Comparison of ENCODE assay signal across 8 mouse cellular contexts in the genomic region with DNA sequence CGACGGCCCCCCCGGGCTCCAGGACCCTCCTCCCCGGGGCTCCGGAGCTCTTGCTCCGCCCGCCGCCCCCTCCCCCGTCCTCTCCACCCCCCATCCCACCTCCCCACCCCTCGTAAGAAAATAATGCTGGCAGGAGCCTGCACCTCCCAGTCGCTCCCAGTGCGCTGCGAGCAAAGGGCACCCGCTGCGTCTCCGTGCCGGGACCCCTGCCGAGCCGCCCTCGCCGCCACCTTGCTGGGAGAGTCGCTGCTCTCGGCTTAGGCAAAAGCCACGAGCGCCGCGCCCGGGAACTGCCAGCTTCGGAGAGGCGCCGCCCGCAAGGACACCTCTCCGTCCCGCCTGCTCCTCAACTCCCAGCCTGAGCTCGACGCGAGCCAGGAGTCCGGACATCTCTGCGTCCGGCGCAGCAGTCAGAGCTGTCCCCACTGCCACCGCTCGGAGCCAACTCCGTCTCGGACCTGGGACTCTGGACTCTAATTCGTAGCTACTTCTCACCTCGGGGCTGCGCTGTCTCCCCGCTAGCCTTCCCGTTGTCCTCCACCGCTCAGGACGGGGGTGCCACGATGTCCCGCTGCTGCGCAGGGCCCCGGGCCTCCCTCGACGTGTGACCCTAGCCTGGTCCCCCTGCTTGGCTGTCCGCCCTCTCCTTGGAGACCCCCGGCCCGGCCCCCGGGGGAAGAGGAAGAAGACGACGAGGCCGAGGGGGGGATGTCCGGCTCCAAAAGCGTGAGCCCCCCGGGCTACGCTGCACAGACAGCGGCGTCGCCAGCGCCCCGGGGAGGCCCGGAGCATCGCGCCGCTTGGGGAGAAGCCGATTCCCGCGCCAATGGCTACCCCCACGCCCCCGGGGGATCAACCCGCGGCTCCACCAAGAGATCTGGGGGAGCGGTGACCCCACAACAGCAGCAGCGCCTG. TPM values are rescaled to one million over a fixed set of nuclear protein-coding genes. Genes with fewer than 3 reads are reported as not detected.
A peak's percentile ranks its signal among the peaks of the same experiment; 100 is the strongest.
DNase-seq lines count a peak whose midpoint lies in the region; ATAC-seq lines count a peak whose summit lies in the region.

No protein-coding gene starts in this region.

- H3K9me3 ChIP-seq in forebrain, embryonic 14.5 days (replicated peaks; ENCODE audit: control insufficient read depth, low read length): no peaks in the 10 kb centered on the region
- no peaks in the 10 kb centered on the region for H3K9me3 ChIP-seq in hindbrain, embryonic 12.5 days (replicated peaks)

- under 1% methylated on average over 67 of the region's 87 CpGs for WGBS in forebrain, embryonic 14.5 days
- WGBS in hindbrain, embryonic 12.5 days: 2% methylated on average over 78 of the region's 87 CpGs

- no peaks in the 10 kb centered on the region for H3K36me3 ChIP-seq in forebrain, embryonic 14.5 days (ENCODE audit: control insufficient read depth, insufficient read depth, low read length)
- H3K36me3 ChIP-seq in hindbrain, embryonic 12.5 days: no peaks in the 10 kb centered on the region

- peak overlapping the region; percentile 80 for H3K4me3 ChIP-seq in forebrain, embryonic 14.5 days (ENCODE audit: low read depth, low read length)
- H3K4me3 ChIP-seq in hindbrain, embryonic 12.5 days: peak overlapping the region; percentile 67

- DNase-seq in ES-CJ7 (ENCODE audit: low read depth, low spot score): peak; percentile 48
- DNase-seq in forebrain, embryonic 14.5 days (ENCODE audit: low spot score): no peak
- DNase-seq in layer of hippocampus, postnatal 25 days (ENCODE audit: extremely low spot score in 1 of 2, low spot score in 1 of 2): peak; percentile 37 to 42
- DNase-seq in lung, postnatal 10 days: peak; percentile 60
- peak; percentile 75 for DNase-seq in retina, postnatal 1 day
- DNase-seq in c-Kit-positive CD71-positive TER-119-positive erythroid progenitor cells, embryonic 14.5 days (ENCODE audit: low spot score): no peak

- peaks cover 27% of the 10 kb centered on the region for H3K4me1 ChIP-seq in forebrain, embryonic 14.5 days (ENCODE audit: control insufficient read depth, insufficient read depth, low read length)
- H3K4me1 ChIP-seq in hindbrain, embryonic 12.5 days: peaks cover 57% of the 10 kb centered on the region

- peak overlapping the region; percentile 90 for H3K4me2 ChIP-seq in forebrain, embryonic 14.5 days (ENCODE audit: low read length)
- peak overlapping the region; percentile 92 for H3K4me2 ChIP-seq in hindbrain, embryonic 12.5 days (replicated peaks)

- H3K27ac ChIP-seq in forebrain, embryonic 14.5 days (ENCODE audit: low read depth, low read length): peak overlapping the region; percentile 84
- peak overlapping the region; percentile 88 for H3K27ac ChIP-seq in hindbrain, embryonic 12.5 days

- H3K9ac ChIP-seq in forebrain, embryonic 14.5 days (ENCODE audit: low read length): peak overlapping the region; percentile 84
- H3K9ac ChIP-seq in hindbrain, embryonic 12.5 days: peak overlapping the region; percentile 90

- peaks cover 39% of the 10 kb centered on the region for H3K27me3 ChIP-seq in forebrain, embryonic 14.5 days (replicated peaks; ENCODE audit: control insufficient read depth, insufficient read depth, low read length)
- H3K27me3 ChIP-seq in hindbrain, embryonic 12.5 days: peaks cover 57% of the 10 kb centered on the region

- peak; percentile 37; the same call in 1 of the 2 replicates for ATAC-seq in cerebellum, adult (ENCODE audit: insufficient number of reproducible peaks, low FRiP score, low TSS enrichment)
- peak; percentile 11 for ATAC-seq in forebrain, embryonic 14.5 days
- ATAC-seq in hindbrain, embryonic 12.5 days (ENCODE audit: low FRiP score): peak; percentile 39

RNA-seq across cellular contexts. Expression of gene Adcy5, which starts 1.0 kb away (rescaled TPM):
- polyA plus RNA-seq in forebrain, embryonic 14.5 days (2014; fragmentation: Nextera tagmentation; extraction: Ambion mirVana): 4.4 and 5.4 TPM in 2 replicates
- polyA plus RNA-seq in hindbrain, embryonic 12.5 days (2016; fragmentation: Nextera tagmentation; extraction: Ambion mirVana): 4.4 and 4.5 TPM in 2 replicates
- 10 to 100 TPM; 73.7 TPM for total RNA-seq in layer of hippocampus, postnatal 25 days (2021)

Comparison
In these comparisons a context has a peak if more than half of its experiments do, and no peak if none do; other contexts are left out.
1. DNase-seq: peak in ES-CJ7 (single experiment), layer of hippocampus, postnatal 25 days (2 of 2), lung, postnatal 10 days (single experiment) and retina, postnatal 1 day (single experiment); none in forebrain, embryonic 14.5 days (single experiment) and c-Kit-positive CD71-positive TER-119-positive erythroid progenitor cells, embryonic 14.5 days (single experiment).
2. Peak in every context shown above with its lines, with median percentiles within 50 percentile points of each other: ATAC-seq.